Mouse (Mus musculus): ENCODE measurements at regions not wholly inside any gene's neighbourhood (a gene's known extent, or its start where the extent isn't known, plus 50 kb on each side); places are given as distances from the start of the nearest gene placed in this dataset.

DNA sequence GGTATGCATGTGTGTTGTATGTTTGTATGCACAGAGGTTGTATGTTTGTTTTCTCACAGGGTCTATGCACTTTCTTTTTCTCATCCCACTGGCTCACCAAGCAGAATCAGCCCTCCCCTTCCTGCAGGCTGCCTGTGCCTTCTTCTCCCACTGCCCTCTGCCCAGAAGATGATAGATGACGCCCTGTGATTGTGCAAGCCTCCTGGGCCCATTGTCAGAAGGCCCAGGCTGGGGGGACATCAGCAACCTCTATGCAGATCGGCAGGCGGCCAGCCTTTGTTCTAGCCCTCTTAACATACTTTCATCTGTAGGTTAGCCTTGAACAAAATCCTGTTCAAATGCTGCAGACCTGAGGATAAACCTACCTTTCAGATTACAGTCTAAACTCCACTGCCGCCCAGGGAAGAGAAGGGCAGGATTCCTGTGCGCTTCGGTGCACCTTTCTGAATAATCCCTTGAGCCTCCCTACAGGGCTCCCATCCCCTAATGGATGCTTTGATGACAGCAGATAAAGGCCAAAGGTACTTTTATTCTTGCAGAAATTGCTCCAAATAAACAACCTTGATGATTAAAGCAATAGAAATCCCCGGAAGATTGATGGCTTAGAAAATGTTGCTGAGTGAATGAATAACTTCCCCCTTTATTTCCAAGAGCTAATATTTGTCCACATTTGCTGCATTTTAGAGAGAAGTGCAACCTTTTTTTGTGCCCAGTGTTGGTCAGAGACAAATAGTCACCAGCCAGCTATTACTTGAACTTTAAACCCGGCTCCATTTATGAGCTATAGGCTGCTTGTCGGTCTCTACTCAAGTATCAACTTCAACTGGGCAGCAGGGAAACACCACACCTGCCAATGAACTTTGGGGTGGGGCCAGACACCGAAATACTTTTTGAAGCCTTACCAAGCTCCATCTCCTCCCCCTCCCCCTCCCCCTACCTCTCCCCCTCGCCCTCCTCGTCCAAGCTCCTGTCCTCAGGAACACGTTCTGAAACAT is 279.4 kb downstream of the Fam49a start:
- H3K4me3 ChIP-seq (replicated peaks; ENCODE audit: low read length), result no peak overlapping the region
- H3K36me3 ChIP-seq (ENCODE audit: control insufficient read depth, insufficient read depth, low read length), result no peaks in the 10 kb centered on the region
- H3K4me1 ChIP-seq (ENCODE audit: control insufficient read depth, insufficient read depth, low read length), result no peaks in the 10 kb centered on the region; the same call in 1 of the 2 replicates
- H3K27me3 ChIP-seq (ENCODE audit: control insufficient read depth, insufficient read depth, low read length), result no peaks in the 10 kb centered on the region
- H3K9ac ChIP-seq (ENCODE audit: low read length), result no peak overlapping the region
- H3K9me3 ChIP-seq (replicated peaks; ENCODE audit: control insufficient read depth, low read length), result no peaks in the 10 kb centered on the region
- ATAC-seq (ENCODE audit: insufficient read depth, low FRiP score), result peak; percentile 87
- WGBS, result 30% methylated on average over 13 of the region's 13 CpGs
- no peak overlapping the region for H3K4me2 ChIP-seq (ENCODE audit: low read depth, low read length)
- peak overlapping the region; percentile 72 for H3K27ac ChIP-seq (ENCODE audit: low read length)

DNA sequence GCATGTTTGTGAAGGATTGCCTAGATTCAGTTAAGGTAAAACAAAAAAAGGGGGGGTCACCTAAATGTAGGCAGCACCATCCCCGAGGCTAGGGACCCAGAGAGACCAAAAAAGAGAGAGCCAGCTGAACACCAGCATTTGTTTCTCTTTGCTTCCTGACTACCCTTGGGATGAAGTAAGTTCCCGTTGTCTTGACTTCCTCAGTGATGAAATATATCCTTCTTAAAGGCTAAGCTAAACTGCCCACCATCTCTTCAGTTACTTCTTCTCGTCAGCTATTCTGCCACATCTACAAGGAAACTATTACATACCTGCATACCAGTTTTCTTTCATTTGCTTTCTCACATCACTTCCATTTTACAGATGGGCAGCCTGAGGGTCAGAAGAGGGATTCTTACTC is 277.4 kb downstream of the Fam49a start:
- no peaks in the 10 kb centered on the region for H3K36me3 ChIP-seq (ENCODE audit: control insufficient read depth, insufficient read depth, low read length)
- no peak for ATAC-seq (ENCODE audit: insufficient read depth, low FRiP score)
- H3K9ac ChIP-seq (ENCODE audit: low read length), result no peak overlapping the region
- no peak overlapping the region for H3K4me3 ChIP-seq (replicated peaks; ENCODE audit: low read length)
- no peak overlapping the region for H3K4me2 ChIP-seq (ENCODE audit: low read depth, low read length)
- 76% methylated on average over 3 of the region's 3 CpGs for WGBS
- H3K27me3 ChIP-seq (ENCODE audit: control insufficient read depth, insufficient read depth, low read length), result no peaks in the 10 kb centered on the region
- no peaks in the 10 kb centered on the region for H3K9me3 ChIP-seq (replicated peaks; ENCODE audit: control insufficient read depth, low read length)
- no peaks in the 10 kb centered on the region; the same call in 1 of the 2 replicates for H3K4me1 ChIP-seq (ENCODE audit: control insufficient read depth, insufficient read depth, low read length)
- no peak overlapping the region for H3K27ac ChIP-seq (ENCODE audit: low read length)

DNA sequence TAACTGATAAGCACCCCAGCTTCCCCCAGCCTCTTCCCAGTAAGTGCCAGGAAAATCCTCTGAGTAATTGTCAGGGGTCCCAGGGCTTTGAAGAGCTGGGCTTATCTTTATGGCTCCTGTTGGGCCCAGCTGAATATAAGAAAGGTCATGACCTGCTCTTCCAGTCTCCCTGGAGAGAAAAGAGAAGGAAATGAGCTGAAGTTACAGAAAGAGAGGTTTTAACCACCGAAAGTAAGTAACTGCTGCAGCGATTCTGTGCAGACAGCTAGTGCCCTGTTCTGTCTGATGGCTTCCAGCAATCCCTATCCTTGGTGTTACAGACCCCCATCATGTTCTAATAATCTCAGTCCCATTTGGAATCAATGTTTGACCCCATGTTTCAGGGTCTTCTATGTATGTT is 272.8 kb downstream of the Fam49a start:
- ATAC-seq (ENCODE audit: insufficient read depth, low FRiP score), result no peak
- 30% methylated on average over 2 of the region's 2 CpGs for WGBS
- Histone ChIP-seq H3K27ac (ENCODE audit: low read length) (no peak overlapping the region), H3K4me1 (ENCODE audit: control insufficient read depth, insufficient read depth, low read length) (no peaks in the 10 kb centered on the region; the same call in 1 of the 2 replicates), H3K9me3 (replicated peaks; ENCODE audit: control insufficient read depth, low read length) (no peaks in the 10 kb centered on the region), H3K36me3 (ENCODE audit: control insufficient read depth, insufficient read depth, low read length) (no peaks in the 10 kb centered on the region), H3K9ac (ENCODE audit: low read length) (no peak overlapping the region), H3K27me3 (ENCODE audit: control insufficient read depth, insufficient read depth, low read length) (no peaks in the 10 kb centered on the region), H3K4me3 (replicated peaks; ENCODE audit: low read length) (no peak overlapping the region), H3K4me2 (ENCODE audit: low read depth, low read length) (no peak overlapping the region)

DNA sequence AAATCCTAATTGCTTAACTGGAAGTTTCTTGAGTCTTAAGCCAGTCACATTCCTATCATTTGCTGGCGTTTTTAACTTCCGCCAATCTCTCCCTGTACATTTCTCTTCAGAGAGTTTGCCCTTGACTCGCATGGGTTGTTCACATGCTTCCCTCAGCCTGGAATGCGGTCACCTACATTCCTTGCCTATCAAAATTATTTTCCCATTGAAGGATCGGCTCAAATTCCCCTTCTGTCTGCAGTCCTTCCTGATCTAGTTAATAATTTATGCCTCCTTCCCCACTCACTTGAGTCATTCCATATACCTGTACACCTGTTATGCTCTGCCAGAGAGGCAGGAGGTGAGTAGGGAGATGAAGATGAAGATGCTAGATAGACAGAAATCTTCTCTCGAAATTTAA is 268.9 kb downstream of the Fam49a start:
- no peaks in the 10 kb centered on the region for H3K36me3 ChIP-seq (ENCODE audit: control insufficient read depth, insufficient read depth, low read length)
- 56% methylated on average over 6 of the region's 6 CpGs for WGBS
- no peaks in the 10 kb centered on the region; the same call in 1 of the 2 replicates for H3K4me1 ChIP-seq (ENCODE audit: control insufficient read depth, insufficient read depth, low read length)
- H3K4me2 ChIP-seq (ENCODE audit: low read depth, low read length), result no peak overlapping the region
- H3K9ac ChIP-seq (ENCODE audit: low read length), result no peak overlapping the region
- no peaks in the 10 kb centered on the region for H3K27me3 ChIP-seq (ENCODE audit: control insufficient read depth, insufficient read depth, low read length)
- H3K27ac ChIP-seq (ENCODE audit: low read length), result 0 out of 2 replicates have a peak overlapping the region, but pooled peaks have one; percentile 42
- no peak overlapping the region for H3K4me3 ChIP-seq (replicated peaks; ENCODE audit: low read length)
- ATAC-seq (ENCODE audit: insufficient read depth, low FRiP score), result peak; percentile 81
- no peaks in the 10 kb centered on the region for H3K9me3 ChIP-seq (replicated peaks; ENCODE audit: control insufficient read depth, low read length)

DNA sequence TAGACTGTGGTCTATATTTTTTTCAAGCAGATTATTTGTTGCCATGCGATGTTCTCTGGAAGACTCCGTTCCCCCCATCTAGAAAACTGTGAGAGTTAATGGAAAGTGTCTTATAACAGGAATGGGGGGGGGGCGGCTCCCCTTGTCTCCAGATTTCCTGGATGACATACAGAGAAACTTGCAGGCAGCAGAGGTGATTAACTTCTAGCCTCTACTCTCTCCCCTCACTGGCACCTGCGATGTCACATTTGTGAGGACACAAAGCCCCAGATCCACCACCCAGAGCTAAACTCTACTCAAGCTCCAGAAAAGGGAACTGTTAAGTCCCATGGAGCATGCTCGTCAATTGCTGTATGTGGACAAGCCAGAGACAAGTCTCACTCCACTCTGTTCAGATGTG is 267.6 kb downstream of the Fam49a start:
- Histone ChIP-seq H3K4me3 (replicated peaks; ENCODE audit: low read length) (no peak overlapping the region), H3K9me3 (replicated peaks; ENCODE audit: control insufficient read depth, low read length) (no peaks in the 10 kb centered on the region), H3K4me2 (ENCODE audit: low read depth, low read length) (no peak overlapping the region), H3K27me3 (ENCODE audit: control insufficient read depth, insufficient read depth, low read length) (no peaks in the 10 kb centered on the region), H3K27ac (ENCODE audit: low read length) (no peak overlapping the region), H3K4me1 (ENCODE audit: control insufficient read depth, insufficient read depth, low read length) (no peaks in the 10 kb centered on the region; the same call in 1 of the 2 replicates), H3K9ac (ENCODE audit: low read length) (no peak overlapping the region), H3K36me3 (ENCODE audit: control insufficient read depth, insufficient read depth, low read length) (no peaks in the 10 kb centered on the region)
- ATAC-seq (ENCODE audit: insufficient read depth, low FRiP score), result no peak
- 84% methylated on average over 5 of the region's 5 CpGs for WGBS

DNA sequence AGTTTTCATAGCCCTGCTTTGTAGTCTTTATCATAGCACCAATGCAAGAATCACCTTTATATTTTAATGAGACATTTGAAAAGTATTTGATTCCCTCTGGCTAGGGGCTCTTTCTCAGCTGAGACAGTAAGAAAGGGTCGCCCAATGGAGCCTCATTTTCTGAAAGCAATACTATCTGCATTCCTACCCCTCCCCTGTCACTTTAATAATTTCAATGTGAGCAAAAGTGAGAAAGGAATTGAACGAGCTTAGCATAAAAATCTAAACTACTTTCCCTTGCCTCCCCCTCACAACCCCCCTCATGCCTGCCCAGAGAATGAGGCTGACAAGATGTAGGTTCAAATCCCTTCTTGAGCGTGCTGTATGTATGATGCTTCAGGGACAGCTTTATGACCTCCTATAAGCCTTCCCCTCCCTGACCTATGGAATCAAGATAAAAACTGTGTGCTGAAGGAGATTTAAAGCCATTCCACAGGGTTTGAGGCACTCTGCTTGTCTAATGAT is 266.6 kb downstream of the Fam49a start:
- H3K36me3 ChIP-seq (ENCODE audit: control insufficient read depth, insufficient read depth, low read length), result no peaks in the 10 kb centered on the region
- no peak for ATAC-seq (ENCODE audit: insufficient read depth, low FRiP score)
- WGBS, result 60% methylated on average over 3 of the region's 3 CpGs

DNA sequence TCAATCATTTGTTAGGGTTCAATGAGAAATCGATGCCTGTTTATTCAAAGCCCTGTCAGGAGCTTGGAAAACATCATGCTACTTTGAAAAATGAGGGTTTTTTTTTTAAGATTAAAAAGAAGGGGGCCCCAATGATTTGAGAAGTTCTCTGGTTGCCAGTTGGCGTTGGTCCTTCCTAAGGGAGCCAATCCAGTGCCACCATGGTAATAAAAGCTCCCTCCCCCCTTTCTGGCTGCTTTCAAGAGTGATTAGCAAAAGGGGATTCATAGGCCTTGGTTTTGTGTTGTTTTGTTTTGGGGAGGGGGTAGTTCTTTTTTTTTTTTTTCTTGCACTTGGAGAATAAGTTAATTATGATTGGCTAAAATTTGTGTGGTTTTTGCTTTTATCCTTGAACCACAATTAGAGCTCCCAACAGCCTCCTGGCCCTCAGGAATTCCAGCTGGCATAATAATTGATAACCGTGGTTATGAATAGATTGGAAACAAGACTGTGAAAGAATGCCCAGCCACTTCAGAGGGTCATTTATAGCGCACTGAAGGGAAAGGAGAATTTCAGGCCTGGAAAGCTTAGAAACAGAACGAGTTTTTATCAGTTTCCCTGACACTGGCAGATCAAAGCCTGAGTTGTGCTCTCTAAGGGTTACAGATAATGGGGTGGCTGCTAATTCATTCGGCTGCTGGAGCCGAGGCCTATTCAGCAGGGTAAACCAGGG is 266.0 kb downstream of the Fam49a start:
- WGBS, result 38% methylated on average over 7 of the region's 7 CpGs
- no peaks in the 10 kb centered on the region; the same call in 1 of the 2 replicates for H3K4me1 ChIP-seq (ENCODE audit: control insufficient read depth, insufficient read depth, low read length)
- H3K9me3 ChIP-seq (replicated peaks; ENCODE audit: control insufficient read depth, low read length), result no peaks in the 10 kb centered on the region
- H3K27me3 ChIP-seq (ENCODE audit: control insufficient read depth, insufficient read depth, low read length), result no peaks in the 10 kb centered on the region
- H3K27ac ChIP-seq (ENCODE audit: low read length), result no peak overlapping the region
- H3K4me3 ChIP-seq (replicated peaks; ENCODE audit: low read length), result no peak overlapping the region
- H3K9ac ChIP-seq (ENCODE audit: low read length), result no peak overlapping the region
- no peak overlapping the region for H3K4me2 ChIP-seq (ENCODE audit: low read depth, low read length)
- no peak for ATAC-seq (ENCODE audit: insufficient read depth, low FRiP score)
- no peaks in the 10 kb centered on the region for H3K36me3 ChIP-seq (ENCODE audit: control insufficient read depth, insufficient read depth, low read length)

More for the DNA sequence above, 266.6 kb downstream of the Fam49a start:
- H3K9me3 ChIP-seq (replicated peaks; ENCODE audit: control insufficient read depth, low read length), result no peaks in the 10 kb centered on the region
- no peak overlapping the region for H3K27ac ChIP-seq (ENCODE audit: low read length)
- H3K9ac ChIP-seq (ENCODE audit: low read length), result no peak overlapping the region
- H3K4me2 ChIP-seq (ENCODE audit: low read depth, low read length), result no peak overlapping the region
- no peaks in the 10 kb centered on the region; the same call in 1 of the 2 replicates for H3K4me1 ChIP-seq (ENCODE audit: control insufficient read depth, insufficient read depth, low read length)
- no peak overlapping the region for H3K4me3 ChIP-seq (replicated peaks; ENCODE audit: low read length)
- H3K27me3 ChIP-seq (ENCODE audit: control insufficient read depth, insufficient read depth, low read length), result no peaks in the 10 kb centered on the region

DNA sequence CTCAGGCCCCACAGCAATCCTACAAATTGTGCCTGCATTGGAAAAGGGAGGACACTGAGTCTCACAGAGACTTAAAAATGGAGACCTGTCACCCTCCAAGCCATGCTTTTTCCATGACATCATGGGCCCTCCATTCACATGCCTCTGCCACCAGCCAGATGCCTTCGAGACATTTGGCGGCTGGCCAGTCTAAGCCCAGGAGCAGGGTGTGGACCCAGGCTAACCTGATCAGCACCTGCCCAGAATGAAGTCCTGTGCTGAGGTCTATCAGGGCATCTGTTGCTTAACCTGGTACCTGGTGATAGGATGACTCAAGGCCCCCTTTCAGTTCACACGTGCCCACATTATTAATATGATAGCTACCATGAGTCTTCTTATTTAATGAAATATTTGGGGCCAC is 265.4 kb downstream of the Fam49a start:
- Histone ChIP-seq H3K4me3 (replicated peaks; ENCODE audit: low read length) (no peak overlapping the region), H3K4me2 (ENCODE audit: low read depth, low read length) (no peak overlapping the region), H3K36me3 (ENCODE audit: control insufficient read depth, insufficient read depth, low read length) (no peaks in the 10 kb centered on the region), H3K4me1 (ENCODE audit: control insufficient read depth, insufficient read depth, low read length) (no peaks in the 10 kb centered on the region; the same call in 1 of the 2 replicates), H3K27ac (ENCODE audit: low read length) (no peak overlapping the region), H3K9ac (ENCODE audit: low read length) (no peak overlapping the region), H3K27me3 (ENCODE audit: control insufficient read depth, insufficient read depth, low read length) (no peaks in the 10 kb centered on the region), H3K9me3 (replicated peaks; ENCODE audit: control insufficient read depth, low read length) (no peaks in the 10 kb centered on the region)
- 54% methylated on average over 3 of the region's 3 CpGs for WGBS
- peak; percentile 80; the same call in 1 of the 2 replicates for ATAC-seq (ENCODE audit: insufficient read depth, low FRiP score)

Data from stomach, embryonic 16.5 days (tissue).